Mouse (Mus musculus) hindbrain, embryonic 10.5 days (tissue): ENCODE measurements around the gene Tmem121b. TPM values are rescaled to one million over a fixed set of nuclear protein-coding genes. Genes with fewer than 3 reads are reported as not detected.

Experiments used
- DNase-seq: peaks from one replicate; pipeline ENCODE4 v3.0.0-alpha.2; 2017; ENCODE audit warnings: low spot score
- H3K27ac ChIP-seq: fragments of 300-500 bp; sonication (generic); 2 replicates; pipeline ENCODE4 v1.5.1; 2016; ENCODE audit warnings: mild to moderate bottlenecking, moderate library complexity
- H3K27me3 ChIP-seq: fragments of 300-500 bp; sonication (generic); 2 replicates; pipeline ENCODE4 v1.6.1; 2016; ENCODE audit warnings: mild to moderate bottlenecking; ENCODE audit not compliant: poor library complexity, insufficient read depth, severe bottlenecking
- H3K36me3 ChIP-seq: fragments of 300-500 bp; sonication (generic); 2 replicates; pipeline ENCODE4 v1.6.1; 2016; ENCODE audit warnings: mild to moderate bottlenecking, moderate library complexity
- H3K4me1 ChIP-seq: fragments of 300-500 bp; sonication (generic); replicated peaks from 2 replicates; pipeline ENCODE4 v1.6.1; 2016; ENCODE audit warnings: mild to moderate bottlenecking
- H3K4me3 ChIP-seq: fragments of 300-500 bp; sonication (generic); 2 replicates; pipeline ENCODE4 v1.5.1; 2016; ENCODE audit warnings: mild to moderate bottlenecking, moderate library complexity
- H3K9me3 ChIP-seq: fragments of 300-500 bp; sonication (generic); 2 replicates; pipeline ENCODE4 v1.6.1; 2016; ENCODE audit warnings: mild to moderate bottlenecking, moderate library complexity
- WGBS: fragments of 180-500 bp; shearing (Covaris S2); methylation state at CpG from one replicate; pipeline ENCODE4 v1.1.7; 2016; 5-methylcytosine and 5-hydroxymethylcytosine counted together
- polyA plus RNA-seq: library from polyadenylated mRNA; unstranded; fragments of >200 nt; fragmentation: Nextera tagmentation; extraction: Ambion mirVana; gene quantifications from 2 replicates; pipeline ENCODE4 v1.2.1, GENCODE M21; 2016

Tmem121b gene
- 0.52 and 1.1 TPM in 2 replicates for polyA plus RNA-seq

DNA sequence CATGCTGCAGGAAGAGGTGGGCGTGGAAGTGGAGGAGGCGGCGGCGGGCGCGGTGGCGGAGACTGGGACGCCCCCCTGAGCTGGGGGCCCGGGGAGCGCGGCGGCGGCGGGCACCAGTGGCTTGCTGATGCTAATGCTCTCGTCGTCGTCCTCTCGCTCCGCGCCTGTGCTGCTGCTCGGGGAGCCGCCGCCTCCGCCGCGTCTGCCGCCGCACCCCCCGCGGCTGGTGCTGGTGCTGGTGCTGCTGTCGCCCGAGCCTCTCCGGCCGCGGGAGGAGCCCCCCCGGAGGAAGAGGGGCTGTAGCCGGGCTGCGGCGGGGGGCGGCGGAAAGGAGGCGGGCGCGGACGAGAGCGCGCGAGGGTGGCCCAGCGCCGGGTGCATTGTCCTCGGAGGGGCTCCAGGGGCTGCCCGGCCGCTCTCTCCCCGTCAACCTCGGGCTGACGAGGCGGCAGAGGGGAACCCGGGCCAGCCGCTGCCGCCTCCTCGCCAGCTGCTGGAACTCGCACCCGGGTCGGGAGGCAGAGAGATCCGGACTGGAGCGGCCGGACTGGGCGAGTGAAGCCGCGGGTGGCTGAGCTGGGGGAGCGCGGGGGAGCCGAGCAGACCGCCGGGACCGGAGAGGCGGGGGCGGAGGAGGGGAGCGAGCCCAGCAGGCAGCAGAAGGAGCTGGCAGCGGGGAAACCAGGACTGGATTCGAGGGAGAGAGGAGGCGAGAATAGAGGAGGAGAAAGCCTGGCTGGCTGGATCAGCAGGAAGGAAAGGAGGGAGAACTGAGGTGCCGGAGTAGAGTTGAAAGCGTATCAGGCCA, at the start of gene Tmem121b:
Gene Tmem121b (minus strand): TSS at position 434 of the 808 bp plus-strand sequence.
- peak within 1 kb of the TSS; percentile 93 for H3K27ac ChIP-seq
- no peaks in the 10 kb centered on the region for H3K9me3 ChIP-seq
- peak within 1 kb of the TSS; percentile 76 for H3K4me3 ChIP-seq
- no peaks in the 10 kb centered on the region for H3K36me3 ChIP-seq
- under 1% methylated on average over 73 of the region's 84 CpGs for WGBS
- peaks cover 62% of the 10 kb centered on the region for H3K4me1 ChIP-seq
- DNase-seq, result peak; percentile 88
- peaks cover 57% of the 10 kb centered on the region for H3K27me3 ChIP-seq

DNA sequence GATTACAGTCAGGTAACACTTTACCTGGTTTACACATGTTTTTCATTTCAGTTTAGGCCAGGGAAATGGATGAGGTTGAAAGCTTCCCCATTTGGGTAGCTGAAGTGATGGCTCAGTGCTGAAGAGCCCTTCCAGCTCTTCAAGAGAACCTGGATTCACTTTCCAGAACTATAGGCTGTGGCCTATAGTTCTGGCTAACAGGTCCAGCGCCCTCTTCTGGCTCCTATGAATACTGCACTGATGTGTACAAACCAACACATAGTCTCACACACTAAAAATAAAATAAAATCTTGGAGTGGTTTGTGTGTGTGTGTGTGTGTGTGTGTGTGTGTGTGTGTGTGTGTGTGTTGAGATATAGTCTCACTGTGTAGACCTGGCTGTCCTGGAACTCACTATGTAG, 48.5 kb upstream of the Tmem121b start:
- Histone ChIP-seq H3K9me3 (no peaks in the 10 kb centered on the region), H3K36me3 (no peaks in the 10 kb centered on the region), H3K27me3 (no peaks in the 10 kb centered on the region), H3K4me3 (no peak overlapping the region), H3K27ac (no peak overlapping the region), H3K4me1 (peaks cover 16% of the 10 kb centered on the region)
- 15% methylated on average over 1 of the region's 1 CpGs for WGBS
- no peak for DNase-seq

DNA sequence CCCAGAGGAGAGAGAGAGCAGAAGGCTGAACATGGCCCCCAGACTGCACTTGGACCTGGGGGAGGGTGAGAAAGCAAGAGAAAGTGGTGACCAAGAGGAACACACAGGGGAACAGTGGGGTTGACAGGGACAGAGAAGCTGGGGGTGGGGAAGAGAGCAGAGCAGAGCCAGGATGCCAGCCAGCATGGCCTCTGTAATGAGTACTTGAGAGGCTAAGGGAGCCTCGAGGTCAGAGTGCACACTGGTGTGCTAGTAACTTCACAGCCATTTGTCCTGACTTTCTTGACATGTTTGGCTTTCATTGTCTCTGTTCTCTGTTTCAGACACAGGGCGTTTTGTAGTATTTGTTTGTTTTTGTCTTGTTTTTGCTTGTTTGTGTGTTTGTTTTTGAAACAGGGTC, 47.8 kb upstream of the Tmem121b start:
- no peak for DNase-seq
- WGBS, result 41% methylated on average over 2 of the region's 2 CpGs
- Histone ChIP-seq H3K9me3 (no peaks in the 10 kb centered on the region), H3K4me1 (peaks cover 16% of the 10 kb centered on the region), H3K4me3 (no peak overlapping the region), H3K36me3 (no peaks in the 10 kb centered on the region), H3K27me3 (no peaks in the 10 kb centered on the region), H3K27ac (no peak overlapping the region)

DNA sequence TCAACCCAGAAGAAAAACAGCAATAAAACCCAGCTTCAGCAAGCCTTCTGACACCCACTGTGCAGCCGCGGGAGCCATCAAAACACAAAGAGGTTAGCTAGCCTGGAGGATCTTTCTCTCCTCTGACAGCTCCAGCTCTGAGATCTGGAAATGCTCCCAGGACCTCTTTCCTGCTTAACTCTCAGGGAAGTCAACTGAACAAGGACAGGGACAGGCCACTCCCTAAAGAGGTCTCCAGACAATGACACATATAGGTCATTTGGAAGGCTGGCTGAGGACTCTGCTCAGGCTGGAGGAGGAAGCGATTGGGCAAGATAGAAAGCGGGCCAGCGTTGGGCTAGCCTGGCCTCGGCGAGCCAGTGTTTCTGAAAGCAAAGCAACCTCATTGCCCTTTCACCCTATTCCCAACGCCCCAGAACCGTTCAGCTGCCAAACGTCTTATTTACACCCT, 46.2 kb upstream of the Tmem121b start:
- WGBS, result 31% methylated on average over 10 of the region's 10 CpGs
- no peak for DNase-seq
- Histone ChIP-seq H3K9me3 (no peaks in the 10 kb centered on the region), H3K4me1 (peaks cover 16% of the 10 kb centered on the region), H3K27me3 (no peaks in the 10 kb centered on the region), H3K4me3 (peak overlapping the region; percentile 44), H3K36me3 (no peaks in the 10 kb centered on the region), H3K27ac (peak overlapping the region; percentile 88)

DNA sequence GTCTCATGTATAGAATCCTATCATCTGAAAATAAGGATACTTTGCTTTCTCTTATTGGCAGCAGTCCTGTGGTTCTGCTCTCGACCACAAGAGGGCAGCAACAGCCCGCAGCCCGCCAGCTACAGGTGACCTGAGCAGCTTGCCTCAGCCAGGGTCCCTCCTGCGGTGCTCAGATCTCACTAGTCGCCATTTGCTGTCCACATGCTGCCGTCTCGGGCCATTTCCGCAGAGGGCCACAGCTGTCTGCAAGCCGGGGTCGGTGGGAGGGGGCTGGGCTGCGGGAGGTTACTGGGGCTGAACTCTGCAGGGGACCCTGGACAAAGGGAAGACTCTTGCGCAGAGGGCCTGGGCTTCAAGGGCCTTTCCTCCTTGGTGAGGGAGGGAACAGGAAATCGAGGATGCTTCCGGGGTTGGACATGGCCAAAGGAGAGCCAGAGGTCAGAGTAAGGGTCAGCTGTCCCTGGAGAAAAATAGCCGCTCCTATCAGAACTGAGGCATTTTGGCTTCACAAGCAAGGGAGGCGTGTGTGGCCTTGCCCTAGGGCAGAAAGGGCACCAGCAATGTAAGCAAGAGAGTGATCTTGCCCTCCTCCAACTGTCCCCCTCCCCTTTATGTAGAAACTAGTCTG, 45.6 kb upstream of the Tmem121b start:
- peak overlapping the region; percentile 88 for H3K27ac ChIP-seq
- no peaks in the 10 kb centered on the region for H3K9me3 ChIP-seq
- peaks cover 16% of the 10 kb centered on the region for H3K4me1 ChIP-seq
- H3K4me3 ChIP-seq, result peak overlapping the region; percentile 44
- under 1% methylated on average over 16 of the region's 16 CpGs for WGBS
- DNase-seq, result peak; percentile 95
- H3K27me3 ChIP-seq, result no peaks in the 10 kb centered on the region
- no peaks in the 10 kb centered on the region for H3K36me3 ChIP-seq

DNA sequence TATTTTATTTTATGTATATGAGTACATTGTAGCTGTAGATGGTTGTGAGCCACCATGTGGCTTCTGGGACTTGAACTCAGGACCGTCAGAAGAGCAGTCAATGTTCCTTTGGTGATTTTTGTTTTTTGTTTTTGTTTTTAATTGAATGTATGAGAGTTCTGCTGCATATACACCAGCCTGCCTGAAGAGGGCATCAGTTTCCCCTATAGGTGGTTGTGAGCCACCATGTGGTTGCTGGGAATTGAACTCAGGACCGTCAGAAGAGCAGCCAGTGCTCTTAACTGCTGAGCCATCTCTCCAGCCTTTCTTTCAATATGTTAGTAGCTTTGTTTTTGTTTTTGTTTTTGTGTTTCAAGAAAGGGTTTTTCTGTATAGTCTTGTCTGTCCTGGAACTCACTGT, 42.7 kb upstream of the Tmem121b start:
- no peaks in the 10 kb centered on the region for H3K27me3 ChIP-seq
- H3K27ac ChIP-seq, result no peak overlapping the region
- H3K36me3 ChIP-seq, result no peaks in the 10 kb centered on the region
- no peak for DNase-seq
- 88% methylated on average over 2 of the region's 2 CpGs for WGBS
- peaks cover 17% of the 10 kb centered on the region for H3K4me1 ChIP-seq
- H3K4me3 ChIP-seq, result no peak overlapping the region
- no peaks in the 10 kb centered on the region for H3K9me3 ChIP-seq

DNA sequence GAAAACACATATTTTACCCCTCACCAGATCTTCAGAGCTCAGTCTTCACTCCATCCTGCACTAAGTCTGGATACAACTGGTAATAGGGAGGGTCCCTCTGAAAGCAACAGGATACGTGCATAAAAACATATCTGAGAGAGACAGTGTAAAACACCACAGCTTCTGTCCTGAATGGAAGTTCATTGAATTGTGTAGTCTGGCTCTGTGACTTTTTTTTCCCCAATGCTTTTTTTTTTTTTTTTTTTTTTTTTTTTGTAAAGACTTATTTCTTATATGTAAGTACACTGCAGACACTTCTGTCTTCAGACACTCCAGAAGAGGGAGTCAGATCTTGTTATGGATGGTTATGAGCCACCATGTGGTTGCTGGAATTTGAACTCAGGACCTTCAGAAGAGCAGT, 39.0 kb upstream of the Tmem121b start:
- Histone ChIP-seq H3K36me3 (0 out of 2 replicates have a peak, but pooled peaks cover 6% of the 10 kb centered on the region), H3K4me3 (no peak overlapping the region), H3K27me3 (no peaks in the 10 kb centered on the region), H3K4me1 (peaks cover 33% of the 10 kb centered on the region), H3K9me3 (no peaks in the 10 kb centered on the region), H3K27ac (no peak overlapping the region)
- 86% methylated on average over 1 of the region's 1 CpGs for WGBS
- DNase-seq, result no peak

DNA sequence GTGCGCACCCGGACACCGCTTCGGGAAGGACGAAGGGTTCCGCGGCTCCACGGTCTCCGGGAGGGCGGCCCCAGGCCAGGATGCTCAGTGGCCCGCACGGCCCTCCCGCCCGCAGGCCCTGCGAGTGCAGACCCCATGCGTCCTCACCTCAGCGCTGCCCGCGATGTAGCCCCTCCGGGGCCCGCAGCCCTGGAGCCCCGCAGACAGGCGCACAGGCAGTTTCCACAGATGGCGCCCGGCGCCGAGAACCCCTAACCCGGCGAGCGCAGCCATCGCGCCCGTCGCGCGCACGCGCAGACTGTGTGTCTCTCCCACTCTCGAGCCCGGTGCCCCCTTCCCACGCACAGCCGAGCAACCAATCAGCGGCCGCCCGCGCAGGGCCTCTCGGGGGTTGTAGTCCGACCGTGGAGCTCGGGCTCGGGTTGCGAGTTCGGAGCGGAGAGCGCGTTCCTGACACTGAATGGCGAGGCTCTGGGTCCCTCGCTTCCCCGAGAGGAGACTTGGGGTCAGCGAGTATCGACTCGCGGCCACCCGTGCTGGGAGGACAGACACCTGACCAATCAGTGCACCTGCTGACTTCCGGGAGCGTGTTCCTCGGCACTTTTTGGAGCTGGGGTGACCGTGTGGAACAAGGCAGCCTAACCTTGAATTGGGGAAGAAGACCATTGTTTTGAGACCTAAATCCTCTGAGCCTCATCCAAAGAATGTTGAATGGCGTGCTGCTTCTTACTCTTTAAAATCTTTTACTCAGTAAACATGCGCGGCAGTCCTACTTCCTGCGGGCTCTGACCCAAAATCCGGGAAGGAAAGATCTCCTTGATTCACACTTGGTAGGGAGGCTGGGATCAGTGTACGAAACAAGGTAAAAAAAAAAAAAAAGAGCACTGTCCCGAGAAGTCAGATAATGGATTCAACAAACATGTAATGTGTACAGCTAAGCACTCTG, 37.7 kb upstream of the Tmem121b start, which contains the start of gene Hdhd5:
Gene Hdhd5 (minus strand): TSS at position 300 of the 946 bp plus-strand sequence.
- H3K4me1 ChIP-seq, result peaks cover 33% of the 10 kb centered on the region
- H3K36me3 ChIP-seq, result 0 out of 2 replicates have a peak, but pooled peaks cover 11% of the 10 kb centered on the region
- no peaks in the 10 kb centered on the region for H3K9me3 ChIP-seq
- peak within 1 kb of the TSS; percentile 95 for H3K4me3 ChIP-seq
- under 1% methylated on average over 75 of the region's 75 CpGs for WGBS
- peak; percentile 95 for DNase-seq
- H3K27ac ChIP-seq, result peak within 1 kb of the TSS; percentile 96
- H3K27me3 ChIP-seq, result no peaks in the 10 kb centered on the region

DNA sequence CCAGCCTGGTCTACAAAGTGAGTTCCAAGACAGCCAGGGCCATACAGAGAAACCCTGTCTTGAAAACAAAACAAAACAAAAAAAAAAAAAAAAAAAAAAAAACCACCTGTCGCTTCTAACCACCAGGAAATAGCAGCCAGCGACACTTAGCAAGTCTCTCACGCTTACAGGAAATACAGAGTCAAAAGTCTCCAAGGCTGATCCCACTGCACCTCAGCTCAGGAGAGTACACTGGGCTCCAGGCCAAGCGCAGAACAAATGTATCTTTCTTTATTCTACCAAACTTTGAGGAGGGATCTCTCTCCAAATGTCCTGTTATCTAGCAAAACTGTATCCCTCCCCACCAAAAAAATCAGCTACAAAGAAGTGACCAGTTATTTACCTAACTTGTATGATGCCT, 35.5 kb upstream of the Tmem121b start:
- Histone ChIP-seq H3K4me1 (peaks cover 33% of the 10 kb centered on the region), H3K27me3 (no peaks in the 10 kb centered on the region), H3K9me3 (no peaks in the 10 kb centered on the region), H3K4me3 (0 out of 2 replicates have a peak overlapping the region, but pooled peaks have one; percentile 95), H3K27ac (no peak overlapping the region), H3K36me3 (0 out of 2 replicates have a peak, but pooled peaks cover 17% of the 10 kb centered on the region)
- WGBS, result 85% methylated on average over 4 of the region's 4 CpGs
- DNase-seq, result no peak

DNA sequence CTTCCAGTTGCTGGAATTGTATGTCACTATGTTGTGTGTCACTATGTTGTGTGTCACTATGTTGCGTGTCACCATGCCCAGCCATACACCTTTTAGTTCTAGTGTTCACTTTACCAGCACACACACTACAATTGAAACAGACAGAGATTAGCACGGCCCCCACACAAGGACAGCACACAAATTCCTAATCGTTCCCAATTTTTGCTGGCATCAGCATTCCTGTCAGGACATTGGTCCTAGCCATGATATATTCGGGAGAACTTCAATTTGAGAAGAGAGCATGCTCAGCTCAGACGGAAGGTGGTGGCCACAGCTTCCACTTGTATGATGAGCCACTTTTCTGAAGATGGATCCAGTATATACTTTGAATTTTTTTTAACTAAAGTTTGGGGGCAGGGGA, 31.2 kb upstream of the Tmem121b start:
- Histone ChIP-seq H3K4me3 (no peak overlapping the region), H3K9me3 (no peaks in the 10 kb centered on the region), H3K27ac (no peak overlapping the region), H3K36me3 (peaks cover 57% of the 10 kb centered on the region), H3K4me1 (peaks cover 16% of the 10 kb centered on the region), H3K27me3 (no peaks in the 10 kb centered on the region)
- no peak for DNase-seq
- 95% methylated on average over 5 of the region's 5 CpGs for WGBS

DNA sequence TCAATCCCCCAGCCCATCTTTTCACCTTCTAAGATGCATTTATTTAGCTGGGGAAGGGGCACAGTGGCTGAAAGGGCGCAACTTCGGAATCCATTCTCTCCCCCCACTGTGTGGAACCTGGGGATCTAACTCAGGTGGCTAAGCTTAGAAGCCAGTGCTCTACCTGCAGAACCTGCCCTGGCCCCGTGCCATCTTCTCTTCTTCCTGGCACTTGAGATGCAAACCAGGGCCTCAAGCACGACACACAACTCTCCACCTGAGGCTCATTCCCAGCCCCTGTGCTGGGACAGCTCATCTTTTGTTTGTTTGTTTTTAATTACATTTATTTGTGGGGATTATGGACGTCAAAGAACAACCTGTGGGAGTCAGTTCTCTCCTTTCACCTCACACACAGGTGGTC, 26.0 kb upstream of the Tmem121b start:
- no peak for DNase-seq
- no peak overlapping the region for H3K27ac ChIP-seq
- no peak overlapping the region for H3K4me3 ChIP-seq
- WGBS, result 86% methylated on average over 5 of the region's 5 CpGs
- peaks cover 92% of the 10 kb centered on the region for H3K36me3 ChIP-seq
- no peaks in the 10 kb centered on the region for H3K4me1 ChIP-seq
- no peaks in the 10 kb centered on the region for H3K9me3 ChIP-seq
- no peaks in the 10 kb centered on the region for H3K27me3 ChIP-seq

DNA sequence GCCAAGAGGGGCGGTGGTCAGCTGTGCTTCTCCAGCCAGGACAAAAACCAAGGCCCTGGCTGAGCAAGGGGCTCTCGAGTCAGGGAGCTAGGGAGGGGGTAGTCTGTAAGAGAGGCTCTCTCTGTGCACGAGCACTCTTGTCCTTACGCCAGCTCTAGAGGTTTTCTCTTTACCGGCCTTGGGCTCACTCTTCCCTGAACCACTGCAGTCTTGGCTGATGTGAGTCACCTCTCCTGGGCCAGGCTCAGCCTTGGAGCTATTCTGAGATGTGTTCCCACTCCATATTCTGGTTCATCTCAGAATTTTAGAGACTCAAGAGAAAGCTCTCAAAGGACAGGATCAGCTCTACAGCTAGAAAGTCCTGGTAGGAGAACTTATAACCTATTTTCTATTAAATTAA, 23.7 kb upstream of the Tmem121b start:
- no peaks in the 10 kb centered on the region for H3K4me1 ChIP-seq
- no peak for DNase-seq
- H3K27ac ChIP-seq, result no peak overlapping the region
- WGBS, result 85% methylated on average over 5 of the region's 5 CpGs
- H3K9me3 ChIP-seq, result no peaks in the 10 kb centered on the region
- no peak overlapping the region for H3K4me3 ChIP-seq
- H3K27me3 ChIP-seq, result no peaks in the 10 kb centered on the region
- peaks cover 96% of the 10 kb centered on the region for H3K36me3 ChIP-seq
